Mouse (Mus musculus) left cerebral cortex, adult 9 months (tissue): ENCODE results near the gene Tfdp1.

Experiments used
- DNase-seq, 2 experiments: peaks; one replicate each; pipeline ENCODE4 v3.0.0; 2022; ENCODE audit warnings: low spot score in 2 of 2

Tfdp1 gene

DNA sequence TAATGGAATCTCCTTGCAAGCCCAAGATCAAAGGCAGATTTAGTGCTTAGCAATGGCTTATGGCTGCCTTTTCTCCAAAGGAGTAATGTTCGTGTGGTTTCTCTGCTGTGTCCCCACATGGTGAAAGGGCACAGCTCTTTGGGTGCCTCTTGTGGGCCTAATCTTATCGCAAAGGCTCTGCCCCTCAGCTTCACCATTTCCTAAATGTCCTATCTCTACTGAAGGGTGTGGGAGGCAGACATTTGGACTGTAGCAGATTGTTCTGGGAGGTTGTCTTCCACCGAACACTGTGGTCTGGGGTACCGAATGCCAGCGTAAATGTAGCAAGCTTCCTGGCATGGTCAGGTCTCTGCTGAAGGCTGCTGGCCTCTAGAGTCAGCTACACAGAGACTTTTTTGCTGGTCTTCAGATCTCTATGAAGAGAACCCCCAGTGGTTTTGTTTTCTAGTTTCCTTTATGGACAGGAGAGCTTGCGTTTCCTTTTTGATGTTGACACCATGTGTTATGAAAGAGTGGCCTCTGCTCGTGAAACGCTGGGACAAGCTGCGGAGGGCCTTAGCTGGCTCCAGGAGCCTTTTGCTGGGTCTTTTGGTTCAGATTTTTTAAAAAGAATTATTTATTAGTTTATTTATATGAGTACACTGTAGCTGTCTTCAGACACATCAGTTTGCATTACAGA, 14.7 kb downstream of the Tfdp1 start:
- no peak for DNase-seq

DNA sequence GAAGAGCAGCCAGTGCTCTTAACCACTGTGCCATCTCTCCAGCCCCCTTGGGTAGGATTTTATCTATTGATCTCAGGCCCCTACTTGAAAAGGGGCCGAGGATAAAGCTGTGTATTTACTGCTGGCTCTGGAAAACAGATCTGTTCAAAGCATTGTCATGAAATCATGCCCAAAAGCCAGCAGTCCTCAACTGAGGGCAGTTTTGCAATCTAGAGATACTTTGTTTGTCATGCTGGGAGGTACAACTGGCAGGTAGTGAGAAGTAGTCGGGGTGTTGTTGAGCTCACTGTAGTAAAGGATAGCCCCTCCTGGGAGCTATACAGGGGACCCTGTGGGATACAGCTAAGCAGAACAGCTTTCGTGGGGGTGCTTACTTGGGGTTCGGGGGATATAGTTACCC, 15.3 kb downstream of the Tfdp1 start:
- no peak for DNase-seq

DNA sequence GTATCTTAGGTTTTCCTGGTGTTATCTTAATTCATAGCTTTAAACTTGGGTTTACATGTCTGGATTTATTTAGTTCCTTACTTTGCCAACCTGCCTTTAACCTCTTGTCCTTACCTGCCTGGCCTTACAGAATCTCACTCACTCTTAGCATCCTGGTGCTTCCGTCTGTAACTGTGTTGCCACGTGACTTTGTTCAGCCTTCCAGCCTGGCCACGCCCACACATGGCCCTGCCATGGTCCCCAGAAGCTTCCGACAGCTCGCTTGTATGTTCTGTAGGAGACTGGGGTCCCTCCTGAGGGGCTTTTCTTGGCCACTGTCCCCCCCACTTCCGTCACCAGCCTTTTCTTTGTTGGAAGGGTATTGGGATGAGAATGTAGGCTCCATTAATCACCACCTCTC, 17.7 kb downstream of the Tfdp1 start:
- DNase-seq: no peak

DNA sequence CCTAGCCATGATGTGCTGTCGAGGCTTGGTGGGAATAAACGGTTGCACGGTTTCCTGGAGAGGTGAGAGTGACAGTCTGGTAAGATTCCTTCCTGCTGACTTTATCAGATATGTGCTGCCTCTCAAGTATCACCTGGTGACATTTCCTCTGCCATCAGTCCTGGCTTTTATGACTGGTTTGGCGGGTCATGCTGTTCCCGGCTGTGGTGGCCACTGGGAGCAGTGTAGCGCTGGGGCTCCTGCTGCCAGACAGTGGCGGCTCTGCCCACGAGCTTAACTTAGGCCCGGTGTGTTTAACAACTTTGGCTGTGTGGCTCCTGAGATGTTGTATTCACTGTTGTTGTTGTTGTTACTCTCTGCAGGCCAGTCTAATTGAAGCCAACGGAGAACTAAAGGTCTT, 18.1 kb downstream of the Tfdp1 start:
- DNase-seq: no peak

DNA sequence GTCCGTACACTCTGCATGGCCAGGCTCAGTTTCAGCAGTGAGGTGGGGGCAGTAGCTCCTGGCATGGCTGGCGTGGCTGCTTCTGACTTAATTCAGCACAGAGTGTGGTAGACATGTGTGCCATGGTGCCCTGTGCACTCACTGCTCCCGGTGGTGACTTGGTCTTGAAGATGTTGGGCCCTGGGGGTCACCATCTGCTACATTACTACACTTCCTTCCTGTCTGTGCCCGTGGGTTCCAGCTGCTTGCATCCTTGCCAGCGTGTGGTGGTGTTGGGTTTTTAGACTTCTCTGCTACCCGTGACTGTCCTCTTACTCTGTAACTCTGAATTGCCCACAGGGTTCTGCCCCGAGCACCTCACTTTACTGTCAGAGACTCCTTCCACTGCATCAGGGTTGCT, 21.7 kb downstream of the Tfdp1 start:
- no peak for DNase-seq

DNA sequence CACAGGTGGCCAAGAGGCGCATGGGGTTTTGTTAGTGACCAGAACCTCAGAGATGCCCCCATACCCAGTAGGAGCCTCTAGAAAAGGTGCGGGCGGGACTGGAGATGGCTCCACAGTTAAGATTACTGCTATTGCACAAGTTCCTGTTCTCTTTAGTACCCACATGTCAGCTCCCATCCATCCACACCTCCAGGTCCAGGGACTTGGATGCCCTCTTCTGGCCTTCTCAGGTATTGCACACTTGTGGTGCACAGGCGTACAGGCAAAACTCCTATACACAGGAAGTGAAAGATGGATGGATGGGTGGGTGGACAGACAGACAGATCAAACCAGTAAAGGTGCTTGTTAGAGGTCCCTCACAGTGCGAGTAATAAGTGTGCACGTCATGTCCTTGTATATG, 23.3 kb downstream of the Tfdp1 start:
- DNase-seq: no peak

DNA sequence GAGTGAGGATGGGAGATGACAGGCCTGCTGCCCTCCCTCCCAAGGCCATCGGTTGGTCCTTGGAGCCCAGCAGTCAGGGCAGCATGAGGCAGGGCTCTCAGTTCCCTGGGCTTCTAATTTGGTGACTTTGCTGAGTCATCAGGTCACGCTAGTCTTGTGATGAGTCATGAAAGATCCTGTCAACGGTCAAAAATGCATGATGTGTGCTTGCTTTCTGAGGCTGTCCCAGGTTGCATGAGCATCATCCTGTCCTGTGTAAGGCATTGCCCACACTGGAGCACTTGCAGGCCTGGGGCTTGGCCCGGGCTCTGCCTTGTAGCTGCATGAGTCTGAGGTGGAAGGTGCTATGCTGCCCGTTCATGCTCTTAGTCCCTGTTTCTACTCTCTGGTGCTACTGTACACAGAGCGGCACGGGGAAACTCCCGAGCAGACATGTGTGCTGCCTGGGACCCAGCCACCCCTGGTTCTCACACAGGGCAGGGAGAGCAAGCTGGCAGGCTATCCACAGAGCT, 34.7 kb downstream of the Tfdp1 start:
- DNase-seq: no peak

DNA sequence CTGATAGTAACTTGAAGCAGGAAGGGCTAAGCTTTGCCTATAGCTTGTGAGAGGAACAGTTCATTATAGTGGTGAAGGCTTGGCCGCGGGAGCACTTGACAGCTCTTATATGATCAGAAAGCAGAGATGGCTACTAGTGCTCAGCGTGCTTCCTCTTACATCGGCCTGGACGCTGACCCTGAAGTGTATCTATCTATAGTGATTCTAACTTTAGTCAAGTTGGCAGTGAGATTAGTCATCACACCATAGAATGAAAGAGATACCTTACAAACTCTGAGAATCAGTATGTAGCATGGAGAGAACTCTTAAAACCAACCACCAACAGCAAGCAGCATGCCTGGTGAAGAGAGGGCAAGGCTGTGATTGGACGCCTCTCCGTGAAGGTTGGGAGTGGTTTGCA, 43.1 kb downstream of the Tfdp1 start:
- DNase-seq: no peak

DNA sequence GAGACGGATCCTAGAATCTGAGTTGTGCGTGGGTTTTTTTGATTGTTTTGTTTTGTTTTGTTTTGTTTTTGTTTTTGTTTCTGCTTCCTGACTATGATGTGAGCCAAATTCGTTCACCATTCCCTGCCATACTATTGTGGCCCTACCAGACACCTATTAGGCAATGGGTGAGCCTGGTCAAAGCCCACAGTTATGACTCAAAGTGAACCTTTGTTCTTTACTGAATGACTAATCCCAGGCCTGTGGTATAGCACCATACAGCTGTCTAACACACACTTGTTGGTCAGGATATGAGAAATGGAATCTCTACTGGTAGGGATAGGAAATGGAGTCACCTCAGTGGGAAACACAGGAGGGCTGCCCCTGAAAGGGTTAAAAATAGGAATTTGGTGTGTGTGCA, 44.0 kb downstream of the Tfdp1 start:
- DNase-seq: no peak

DNA sequence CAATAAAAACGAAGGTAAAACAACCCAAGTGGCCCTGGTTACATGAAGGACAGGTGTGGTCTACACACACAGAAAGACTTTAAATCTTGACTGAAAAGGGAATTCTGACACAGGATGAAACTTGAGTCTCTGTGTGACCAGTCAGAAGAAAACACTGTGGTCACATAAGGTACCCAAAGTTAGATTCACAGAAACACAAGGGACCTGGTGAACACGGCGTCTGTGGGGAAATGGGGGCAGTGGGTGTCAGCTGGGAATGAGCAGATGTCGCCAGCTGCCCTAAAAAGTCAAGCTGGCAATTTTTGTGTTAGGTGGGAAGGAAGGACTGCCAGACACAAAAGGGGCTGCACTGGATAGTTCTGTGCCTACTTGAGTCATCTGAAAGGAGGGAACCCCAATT, 44.4 kb downstream of the Tfdp1 start:
- DNase-seq: no peak

DNA sequence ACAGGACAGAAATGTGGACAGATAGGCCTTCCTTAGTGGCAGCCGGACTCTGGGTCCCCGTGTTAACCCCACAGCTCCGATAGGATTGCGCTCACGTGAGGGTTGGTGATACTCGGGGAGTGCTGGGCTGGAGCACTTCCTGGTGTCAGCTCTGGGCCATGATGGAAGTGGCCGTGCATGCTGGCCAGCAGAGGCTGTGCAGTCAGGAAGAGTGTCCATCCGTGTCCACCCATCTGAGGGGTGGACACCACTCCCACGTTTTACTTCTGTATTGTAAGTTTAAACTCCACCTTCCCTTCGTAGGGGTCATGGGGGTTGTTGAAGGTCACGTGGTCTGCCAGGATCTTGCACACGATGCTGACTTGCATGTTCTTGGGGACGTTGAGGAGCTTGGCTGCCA, 47.8 kb downstream of the Tfdp1 start:
- DNase-seq: no peak

DNA sequence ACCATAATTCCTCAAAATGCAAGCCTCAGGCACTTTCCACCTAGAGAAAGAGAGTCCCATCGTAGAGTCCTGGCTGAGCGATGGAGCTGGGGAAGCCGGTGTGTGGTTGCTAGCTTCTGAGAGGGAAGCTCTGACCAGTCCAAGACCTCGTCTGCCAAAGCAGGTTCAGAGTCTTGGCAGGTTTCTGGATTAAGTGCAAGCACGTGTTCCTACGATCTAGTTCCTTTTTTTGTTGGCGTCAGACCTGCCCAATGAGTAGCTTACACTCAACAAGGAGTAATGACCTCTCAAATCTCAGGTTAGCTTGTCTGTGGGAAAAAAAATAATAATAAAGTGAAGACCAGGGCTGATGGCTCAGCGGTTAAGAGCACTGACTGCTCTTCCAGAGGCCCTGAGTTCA, 49.2 kb downstream of the Tfdp1 start:
- no peak for DNase-seq

DNA sequence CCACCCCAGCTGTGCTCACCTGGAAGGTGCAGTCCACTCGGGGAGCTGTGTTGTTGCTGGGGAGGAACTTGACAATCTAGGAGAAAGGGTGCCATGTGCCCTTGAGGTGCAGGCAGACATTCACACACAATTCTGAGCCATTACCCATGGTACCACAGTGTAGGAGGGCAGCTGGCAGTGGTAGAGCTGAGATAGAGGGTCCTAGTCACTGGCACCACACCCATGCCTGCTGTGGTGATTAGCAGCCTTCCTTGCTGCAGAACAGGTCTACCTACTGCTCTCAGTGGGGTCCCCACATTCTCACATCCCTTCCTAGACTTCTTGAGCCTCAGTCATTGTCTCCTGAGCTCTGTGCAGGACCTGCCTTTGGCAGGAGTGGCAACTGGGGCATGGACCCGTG, 50.2 kb downstream of the Tfdp1 start:
- DNase-seq: no peak

DNA sequence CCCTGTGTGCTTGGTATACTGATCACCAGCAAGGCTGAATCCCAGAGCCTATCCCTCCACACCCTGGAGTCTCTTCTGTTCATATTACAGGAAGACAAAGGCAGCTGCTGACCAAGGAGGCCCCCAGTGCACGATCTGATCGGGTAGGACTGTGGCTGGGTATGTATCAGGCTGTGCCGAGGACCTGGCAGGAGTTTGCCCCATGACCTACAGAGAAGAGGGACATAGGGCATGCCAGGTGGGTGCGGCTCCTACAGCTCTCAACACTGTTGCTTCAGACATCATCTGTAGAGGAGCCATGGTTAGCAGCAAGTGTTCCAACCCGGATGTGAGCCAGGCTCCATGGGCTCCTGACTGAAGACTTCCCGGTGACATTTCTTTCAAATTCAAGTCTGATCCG, 55.3 kb downstream of the Tfdp1 start:
- DNase-seq: no peak

DNA sequence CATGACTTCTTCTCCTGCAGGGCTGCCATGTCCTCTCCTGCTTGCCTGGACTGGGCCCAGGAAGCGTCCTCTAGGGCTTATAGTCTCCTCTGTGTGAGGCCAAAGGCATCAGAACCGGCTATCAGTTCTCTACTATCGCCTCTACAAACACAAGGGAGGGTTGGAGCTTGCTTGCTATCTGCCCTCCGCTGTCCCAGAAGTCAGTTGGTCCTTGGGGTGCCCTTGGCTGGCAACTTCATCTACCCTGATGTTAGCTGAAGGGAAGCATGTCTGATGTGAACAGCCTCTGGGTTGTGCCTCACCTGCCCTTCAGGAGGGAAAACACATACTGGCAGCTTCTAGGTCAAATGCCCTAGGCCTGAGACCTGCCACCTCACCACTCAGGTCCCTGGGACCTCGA, 58.2 kb downstream of the Tfdp1 start, which contains the start of gene Atp4b:
TSS of gene Atp4b (minus strand) at position 101 of the 400 bp plus-strand sequence.
- DNase-seq: no peak

DNA sequence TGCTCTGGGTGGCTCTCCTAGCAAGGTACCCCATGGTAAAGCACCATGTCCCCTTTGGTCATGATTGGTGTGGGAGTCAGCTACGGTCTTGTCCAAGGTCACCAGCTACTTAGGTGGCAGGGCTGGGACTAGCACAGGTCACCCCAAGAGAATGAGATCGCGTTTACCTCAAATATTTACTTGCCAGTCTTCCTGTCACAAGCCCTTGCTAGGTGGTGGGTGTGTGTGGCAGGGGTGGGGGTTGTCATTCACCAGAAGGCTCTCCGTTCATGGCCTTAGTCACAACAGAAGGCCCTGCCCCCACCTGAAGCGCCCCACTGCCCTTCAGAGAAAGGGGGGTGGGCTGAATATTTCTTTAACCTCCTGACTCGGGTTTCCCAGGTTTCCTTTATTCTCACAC, 65.0 kb downstream of the Tfdp1 start:
- no peak for DNase-seq

DNA sequence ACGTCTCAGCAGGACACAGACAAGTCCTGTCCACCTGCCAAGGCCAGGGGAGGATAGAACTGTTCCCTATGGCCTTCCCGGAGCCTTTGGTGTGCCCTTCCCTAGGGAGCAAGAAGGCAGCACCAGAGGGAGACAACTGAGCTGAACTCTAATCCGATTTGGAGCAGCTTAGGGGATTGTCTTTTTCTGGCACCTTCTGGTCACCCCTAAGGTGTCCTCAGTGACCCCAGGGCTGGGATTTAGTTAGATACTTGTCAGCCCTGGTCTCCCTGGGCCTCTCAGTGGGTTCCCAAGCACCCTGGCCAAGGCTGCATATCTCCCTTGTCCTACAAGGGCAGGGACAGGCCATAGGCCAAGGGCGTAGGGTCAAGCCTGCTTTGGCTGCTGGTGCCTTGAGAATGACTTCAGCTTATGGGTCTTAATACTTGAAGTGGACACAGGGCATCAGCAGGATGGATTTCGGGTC, 66.1 kb downstream of the Tfdp1 start, which contains the start of gene Grk1:
TSS of gene Grk1 (plus strand) at position 416 of the 466 bp plus-strand sequence.
- no peak for DNase-seq

DNA sequence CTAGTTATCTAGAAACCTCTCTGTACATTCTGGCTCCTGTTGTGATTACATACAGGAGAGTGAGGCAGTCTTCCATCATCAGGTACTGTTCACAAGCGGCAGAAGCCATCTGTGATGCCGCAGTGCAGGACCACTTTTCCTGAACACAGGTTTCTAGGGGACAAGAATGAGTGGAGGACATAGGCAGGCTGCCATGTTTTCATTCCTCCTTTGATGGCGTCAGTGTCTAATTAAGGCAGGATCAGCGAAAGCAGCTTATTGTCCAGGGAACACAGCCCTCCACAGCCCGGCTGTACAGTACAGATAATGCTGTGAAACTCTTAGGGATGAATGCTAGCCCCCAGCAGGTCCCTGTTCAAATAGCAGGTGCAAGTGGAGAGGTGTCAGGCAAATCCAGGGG, 67.5 kb downstream of the Tfdp1 start:
- DNase-seq: no peak

DNA sequence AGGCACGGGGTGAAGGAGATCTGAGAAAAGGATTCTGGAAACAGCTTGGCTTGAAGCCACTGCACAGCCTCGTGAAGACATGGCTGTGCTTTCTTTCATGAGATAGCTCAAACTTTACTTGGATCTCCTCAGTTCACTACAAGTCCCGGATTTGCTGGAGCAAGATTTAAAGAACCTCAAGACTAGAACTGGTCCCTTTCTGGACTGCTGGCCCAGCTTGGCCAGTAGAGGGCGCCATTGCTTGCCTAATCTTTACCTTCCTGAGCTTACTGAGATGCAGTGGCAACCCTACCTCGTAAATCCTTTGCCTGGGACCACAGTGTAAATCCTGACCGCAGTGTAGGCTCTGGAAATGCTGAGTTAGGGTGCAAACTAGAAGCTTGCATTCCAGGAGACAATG, 73.0 kb downstream of the Tfdp1 start:
- peak in 1 of 2 experiments; percentile 81 for DNase-seq

DNA sequence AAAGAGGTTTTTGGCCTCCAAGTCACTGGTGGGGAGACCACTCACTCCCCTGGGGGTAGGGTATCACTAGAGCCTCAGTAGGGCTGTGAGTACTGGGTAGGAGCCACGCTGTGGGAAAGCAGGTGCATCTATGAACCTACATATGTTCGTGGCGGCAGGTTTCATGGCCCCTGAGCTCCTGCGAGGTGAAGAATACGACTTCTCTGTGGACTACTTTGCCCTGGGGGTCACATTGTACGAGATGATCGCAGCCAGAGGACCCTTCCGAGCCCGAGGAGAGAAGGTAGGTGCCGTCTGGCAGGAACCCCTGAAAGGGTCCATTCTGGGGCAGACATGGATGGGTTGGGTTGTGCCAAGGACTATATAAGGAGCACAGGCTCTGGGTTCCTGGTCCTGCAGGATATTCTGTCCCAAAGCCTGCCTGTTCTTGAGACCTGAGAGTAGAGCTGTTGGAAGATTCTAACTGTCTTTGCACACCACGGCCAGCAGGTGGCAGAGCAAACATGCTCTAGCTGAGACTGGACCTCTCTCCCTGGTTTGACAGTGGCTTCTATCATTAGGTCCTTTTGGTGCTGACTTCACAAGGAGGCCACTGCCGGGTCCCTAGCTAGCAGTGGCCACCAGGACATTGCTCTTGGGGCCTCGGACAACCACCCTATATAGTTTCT, 74.5 kb downstream of the Tfdp1 start:
- peak in 1 of 2 experiments; percentile 34 for DNase-seq

DNA sequence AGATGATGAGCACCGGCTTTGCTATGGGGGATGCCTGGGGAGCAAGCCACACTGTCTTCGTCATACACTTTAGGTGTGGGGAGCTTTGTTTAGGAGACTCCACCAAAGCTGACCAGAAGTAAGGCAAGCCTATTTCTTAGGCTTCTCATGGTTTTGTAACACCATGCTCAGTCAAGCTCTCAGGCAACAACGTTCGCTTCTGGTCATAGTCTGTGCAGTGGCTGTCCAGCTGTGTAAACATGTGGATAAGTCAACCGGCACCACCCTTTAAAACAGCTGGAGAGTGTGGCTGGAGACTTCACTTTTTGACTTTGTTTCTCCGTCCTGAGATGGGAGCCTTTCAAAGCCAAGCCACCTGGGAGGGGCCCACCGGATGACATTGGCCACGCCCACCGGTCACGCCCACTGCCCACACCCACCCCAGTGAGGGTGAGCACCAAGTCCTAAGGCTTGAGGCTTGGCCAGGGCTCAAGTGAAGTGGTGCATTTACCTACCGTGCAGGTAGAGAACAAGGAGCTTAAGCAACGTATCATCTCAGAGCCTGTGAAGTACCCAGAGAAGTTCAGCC, 75.4 kb downstream of the Tfdp1 start:
- DNase-seq: no peak

DNA sequence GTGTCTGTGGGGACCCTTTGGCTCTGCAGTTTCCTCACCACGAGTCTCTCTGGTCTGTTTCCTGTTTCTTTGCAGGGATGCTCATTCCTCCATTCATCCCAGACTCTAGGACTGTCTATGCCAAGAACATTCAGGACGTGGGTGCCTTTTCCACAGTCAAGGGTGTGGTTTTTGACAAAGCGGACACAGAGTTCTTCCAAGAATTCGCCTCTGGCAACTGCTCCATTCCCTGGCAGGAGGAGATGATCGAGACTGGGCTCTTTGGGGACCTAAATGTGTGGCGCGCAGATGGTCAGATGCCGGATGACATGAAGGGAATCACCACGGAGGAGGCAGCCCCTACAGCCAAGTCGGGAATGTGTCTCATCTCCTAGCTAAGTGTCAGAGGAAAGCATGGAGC, 77.3 kb downstream of the Tfdp1 start:
- DNase-seq: peak in 1 of 2 experiments; percentile 31

DNA sequence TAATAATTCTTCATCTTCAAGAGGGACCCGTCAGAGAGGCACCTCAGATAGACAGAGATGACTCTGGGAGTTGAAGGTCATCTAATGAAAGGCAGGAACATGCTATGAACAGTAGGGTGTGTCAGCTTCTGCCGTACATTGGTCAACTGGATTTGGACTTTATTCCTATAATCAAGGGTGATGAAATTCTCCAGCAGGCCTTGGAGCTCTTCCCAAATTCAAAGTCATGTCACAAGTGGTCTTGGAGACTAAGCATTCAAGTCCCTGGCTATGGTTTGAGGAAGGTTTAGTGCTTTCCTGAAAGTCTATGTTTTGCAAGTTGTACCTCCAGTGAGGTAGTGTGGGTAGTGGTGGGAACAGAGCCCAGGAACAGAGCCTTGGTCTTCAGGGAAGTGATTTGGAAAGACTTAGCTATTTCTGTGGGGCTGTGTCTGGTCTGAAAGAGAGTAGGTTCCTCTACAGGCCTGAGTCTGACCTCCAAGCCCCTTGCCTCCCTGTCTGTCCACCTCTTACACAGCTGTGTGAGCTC, 80.6 kb downstream of the Tfdp1 start:
- no peak for DNase-seq
